Mouse (Mus musculus) lung, adult 2 months (tissue): ENCODE data around the gene Ube2n. TPM values are rescaled to one million over a fixed set of nuclear protein-coding genes. Genes with fewer than 3 reads are reported as not detected.
"Not testable (repeated sequence)": the region's sequence is repeated elsewhere in the genome, so short reads cannot be mapped to it uniquely, and the experiment has no call there.

ENCODE experiments used
- DNase-seq: peaks from one replicate; pipeline ENCODE4 v3.0.0; 2022
- H3K4me1 ChIP-seq: fragments of 200-500 bp; 2 replicates; pipeline ENCODE4 v1.6.1; 2011; ENCODE audit warnings: low read length; ENCODE audit not compliant: control insufficient read depth, insufficient read depth
- H3K4me3 ChIP-seq: fragments of 200-500 bp; replicated peaks from 2 replicates; pipeline ENCODE3; 2011; ENCODE audit warnings: low read depth, mild to moderate bottlenecking, control low read depth, low read length; ENCODE audit errors: extremely low read depth
- CTCF ChIP-seq: fragments of 200-500 bp; IDR thresholded peaks from 2 replicates; pipeline ENCODE4 v1.5.1; 2011; ENCODE audit warnings: mild to moderate bottlenecking, low read length, control low read depth; ENCODE audit not compliant: insufficient read depth
- POLR2A ChIP-seq: fragments of 200-500 bp; IDR thresholded peaks from 2 replicates; pipeline ENCODE4 v1.6.1; 2011; ENCODE audit warnings: low read depth, mild to moderate bottlenecking, control low read depth, low read length, borderline replicate concordance; ENCODE audit errors: extremely low read depth
- WGBS: fragments of 180-500 bp; shearing (Covaris S2); methylation state at CpG from one replicate; pipeline ENCODE4 v1.1.7; 2018; 5-methylcytosine and 5-hydroxymethylcytosine counted together
- polyA plus RNA-seq: library from polyadenylated mRNA; depleted of rRNA; stranded (reverse); fragments of >200 nt; gene quantifications from 2 replicates; pipeline ENCODE4 v1.2.3, GENCODE M21; 2012

Gene Ube2n
- polyA plus RNA-seq, 1 experiment: 41.1 TPM

DNA sequence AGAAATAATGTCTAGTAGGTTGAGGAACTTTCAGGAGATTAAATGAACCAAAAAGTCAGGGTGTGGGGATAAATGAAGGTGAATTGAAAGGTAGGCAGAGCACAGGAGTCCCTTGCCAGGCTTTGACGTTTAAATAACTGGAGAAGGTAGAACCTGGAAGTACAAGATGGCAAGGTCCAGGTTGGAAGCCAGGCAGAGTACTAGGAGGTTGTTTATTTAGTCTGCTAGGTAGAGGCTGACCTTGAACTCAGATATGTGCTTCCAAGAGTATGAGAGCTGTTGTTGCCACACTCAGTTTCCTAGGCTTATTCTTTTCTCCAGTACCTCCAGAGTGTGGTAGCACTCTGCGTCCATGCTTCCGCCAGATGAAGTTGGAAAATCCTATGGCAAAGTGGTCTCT lies 24.9 kb downstream of the Ube2n start:
- H3K4me1 ChIP-seq: no peaks in the 10 kb centered on the region
- WGBS: 81% methylated on average over 3 of the region's 3 CpGs
- no peak for DNase-seq
- no peak overlapping the region for H3K4me3 ChIP-seq
- TF ChIP-seq POLR2A (no peak), CTCF (no peak)

DNA sequence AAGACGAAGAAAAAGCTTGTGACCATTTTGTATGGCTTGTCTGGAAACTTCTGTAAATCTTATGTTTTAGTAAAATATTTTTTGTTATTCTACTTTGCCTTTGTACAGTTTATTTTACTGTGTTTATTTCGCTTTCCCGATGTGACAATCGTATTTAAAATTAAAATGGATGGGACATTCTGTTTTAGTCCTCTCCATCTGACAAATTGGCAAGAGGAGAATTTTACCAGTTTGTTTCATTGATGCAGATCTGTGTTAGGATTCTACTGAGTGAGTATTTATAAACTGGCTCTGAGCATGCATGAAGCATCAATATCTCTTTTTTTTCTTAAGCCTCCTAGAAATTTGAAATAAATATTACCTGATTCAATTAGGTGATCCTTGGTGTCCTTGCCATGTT lies 28.0 kb downstream of the Ube2n start:
- Histone ChIP-seq H3K4me1 (no peaks in the 10 kb centered on the region; the same call in 1 of the 2 replicates), H3K4me3 (no peak overlapping the region)
- TF ChIP-seq POLR2A: no peak
- 73% methylated on average over 4 of the region's 4 CpGs for WGBS
- DNase-seq: no peak

DNA sequence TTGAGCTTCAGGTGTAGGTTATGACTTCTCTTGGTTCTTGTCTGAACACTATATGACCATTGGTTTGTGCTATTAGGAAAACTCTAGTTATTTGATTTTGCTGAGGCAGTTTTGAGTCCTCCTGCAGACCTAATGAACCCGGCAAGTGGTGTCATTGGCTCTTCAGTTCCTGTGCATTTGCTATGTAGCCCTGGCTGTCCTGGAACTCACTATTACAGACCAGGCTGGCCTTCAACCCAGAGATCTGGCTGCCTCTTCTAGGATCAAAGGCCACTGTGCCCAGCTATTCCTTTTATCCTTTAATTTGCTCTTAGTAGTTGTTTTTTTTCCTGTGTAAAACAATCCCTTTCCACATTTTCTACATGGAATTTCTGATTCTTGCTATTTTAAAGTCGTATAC lies 28.4 kb downstream of the Ube2n start:
- DNase-seq: no peak
- TF ChIP-seq POLR2A (no peak), CTCF (no peak)
- peaks cover 4% of the 10 kb centered on the region; the same call in 1 of the 2 replicates for H3K4me1 ChIP-seq
- WGBS: 81% methylated on average over 2 of the region's 2 CpGs
- no peak overlapping the region for H3K4me3 ChIP-seq

DNA sequence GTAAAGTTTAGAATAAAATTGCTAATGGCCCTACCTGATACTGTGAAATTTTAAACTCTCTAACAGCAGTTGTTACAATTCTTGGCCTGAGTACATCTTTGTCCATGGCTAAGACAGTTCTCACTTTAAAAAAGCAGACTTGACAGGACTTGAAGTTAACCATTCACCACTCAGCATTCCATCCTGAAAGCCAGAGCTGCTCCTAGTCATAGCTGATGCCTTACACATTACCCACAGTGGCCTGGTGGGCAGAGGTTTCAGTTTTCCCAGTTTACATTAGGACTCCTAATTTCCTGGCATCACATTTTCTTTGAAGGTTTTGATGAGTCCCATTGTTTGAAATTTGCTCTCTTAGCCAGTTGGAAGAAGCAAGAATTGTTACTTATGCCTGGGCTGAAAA lies 29.1 kb downstream of the Ube2n start:
- peaks cover 4% of the 10 kb centered on the region; the same call in 1 of the 2 replicates for H3K4me1 ChIP-seq
- no peak overlapping the region for H3K4me3 ChIP-seq
- TF ChIP-seq POLR2A: no peak
- no peak for TF ChIP-seq CTCF
- no peak for DNase-seq

DNA sequence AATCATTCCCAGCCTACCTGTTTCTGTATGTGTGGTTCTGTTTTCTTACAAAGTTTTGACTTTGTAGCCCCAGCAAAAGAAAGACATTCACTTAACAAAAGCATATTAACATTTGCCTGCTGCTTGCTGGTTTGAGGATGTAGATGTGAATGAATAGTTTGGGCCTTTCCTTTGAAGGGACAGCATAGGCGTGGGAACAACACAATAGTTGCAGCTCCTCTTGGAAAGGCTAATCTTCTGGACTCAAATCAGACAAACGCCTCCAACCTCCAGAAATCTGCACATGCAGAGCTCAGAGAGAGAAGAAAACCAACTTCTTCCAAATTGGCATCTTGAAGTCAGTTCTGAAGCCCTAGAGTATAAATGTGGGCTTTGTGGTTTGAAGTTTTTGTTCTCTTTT lies 29.7 kb downstream of the Ube2n start:
- Histone ChIP-seq H3K4me3 (no peak overlapping the region), H3K4me1 (peaks cover 4% of the 10 kb centered on the region; the same call in 1 of the 2 replicates)
- TF ChIP-seq CTCF (no peak), POLR2A (no peak)
- 68% methylated on average over 2 of the region's 2 CpGs for WGBS
- no peak for DNase-seq

DNA sequence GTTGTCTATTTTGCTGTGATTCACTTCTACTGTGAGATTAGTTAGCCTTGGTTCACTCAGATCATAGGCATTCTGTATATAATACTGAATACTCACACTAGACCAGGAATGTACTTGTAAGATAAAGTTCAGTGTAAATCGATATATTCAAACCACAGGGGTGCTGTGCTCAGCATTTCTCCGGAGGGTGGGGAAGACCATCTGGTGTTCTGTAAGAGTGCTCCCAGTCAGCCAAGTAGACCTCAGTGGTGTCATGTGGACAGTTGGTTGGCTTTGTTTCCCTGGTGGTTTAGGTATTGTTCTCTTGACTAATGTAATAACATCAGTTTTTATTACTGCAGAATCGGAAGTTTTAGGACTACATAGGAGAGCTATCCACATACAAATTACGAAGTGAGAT lies 30.1 kb downstream of the Ube2n start:
- no peak for TF ChIP-seq CTCF
- no peak for TF ChIP-seq POLR2A
- DNase-seq: no peak
- H3K4me3 ChIP-seq: no peak overlapping the region
- WGBS: 63% methylated on average over 4 of the region's 4 CpGs
- peaks cover 4% of the 10 kb centered on the region; the same call in 1 of the 2 replicates for H3K4me1 ChIP-seq

DNA sequence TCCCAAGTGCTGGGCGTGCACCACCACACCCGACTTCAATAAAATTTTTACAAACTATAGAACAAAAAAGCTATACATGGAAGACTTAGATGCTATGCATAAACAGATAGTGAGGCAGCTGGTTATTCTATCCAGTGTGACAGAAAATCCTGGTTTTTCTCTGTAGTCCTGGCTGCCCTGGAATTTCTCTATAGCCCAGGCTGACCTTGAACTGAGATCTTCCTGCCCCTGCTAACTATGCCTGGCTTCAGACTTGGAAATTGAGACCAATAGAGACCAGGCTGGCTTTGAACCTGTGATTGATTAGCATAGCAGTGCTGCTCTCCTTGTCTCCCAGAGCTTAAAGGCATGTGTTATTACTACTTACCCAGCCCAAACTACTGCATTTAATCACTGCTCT lies 31.2 kb downstream of the Ube2n start:
- DNase-seq: no peak
- TF ChIP-seq POLR2A (no peak), CTCF (no peak)
- WGBS: 94% methylated on average over 2 of the region's 2 CpGs
- H3K4me3 ChIP-seq: no peak overlapping the region
- peaks cover 4% of the 10 kb centered on the region; the same call in 1 of the 2 replicates for H3K4me1 ChIP-seq

DNA sequence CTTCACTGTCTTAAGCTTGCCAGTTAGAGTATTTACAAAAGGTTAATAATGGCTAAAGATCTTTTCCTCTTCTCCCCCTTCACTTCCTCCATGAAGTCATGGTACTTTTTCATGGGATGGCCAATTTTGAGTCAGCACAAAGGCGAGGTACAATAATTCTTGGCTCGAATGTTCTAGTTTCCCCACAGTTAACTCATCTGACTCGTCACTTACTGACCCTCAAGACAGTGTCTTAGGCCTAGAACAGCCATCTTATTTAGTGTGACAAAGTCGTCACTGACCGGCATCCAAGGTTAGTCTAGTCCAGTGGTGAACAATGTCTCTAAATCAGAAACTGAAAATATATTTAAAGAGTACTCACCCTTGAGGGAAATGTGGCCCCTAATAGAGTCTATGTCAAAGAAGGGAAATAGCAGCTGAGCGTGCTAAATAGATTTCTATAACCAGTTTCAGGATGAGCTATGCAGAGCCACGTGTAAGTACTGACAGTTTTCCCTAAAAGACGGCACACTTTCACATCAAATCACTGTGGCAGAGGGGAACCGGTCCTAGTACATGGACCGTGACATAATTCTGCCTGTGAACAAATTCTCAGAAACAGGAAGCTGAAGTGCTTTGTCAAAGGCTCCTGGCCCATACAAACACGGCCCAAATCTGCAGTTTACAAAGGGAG lies 33.3 kb downstream of the Ube2n start:
- no peak for TF ChIP-seq POLR2A
- TF ChIP-seq CTCF: no peak
- WGBS: 49% methylated on average over 11 of the region's 11 CpGs
- no peak for DNase-seq

DNA sequence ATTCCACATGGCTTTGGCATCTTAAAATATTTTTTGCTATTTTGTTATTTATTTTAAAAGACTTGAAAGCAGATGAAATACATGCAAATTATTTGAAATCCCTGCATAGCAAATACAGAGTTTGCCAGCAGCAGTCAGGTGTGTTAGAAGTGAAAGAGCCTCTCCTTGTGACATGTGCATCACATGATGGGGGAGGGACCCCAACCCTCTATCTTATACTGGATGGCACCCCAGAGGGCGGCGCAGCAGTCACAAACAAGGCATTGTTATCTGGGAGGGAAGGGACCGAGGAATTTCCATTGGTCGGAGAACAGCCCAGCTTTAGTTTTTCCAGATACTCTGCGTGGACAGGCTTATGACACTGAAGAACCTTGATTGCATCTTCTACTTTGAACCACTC lies 34.1 kb downstream of the Ube2n start:
- not testable (repeated sequence) for DNase-seq

More for the DNA sequence above, 33.3 kb downstream of the Ube2n start:
- no peak overlapping the region for H3K4me3 ChIP-seq
- H3K4me1 ChIP-seq: peaks cover 4% of the 10 kb centered on the region; the same call in 1 of the 2 replicates

DNA sequence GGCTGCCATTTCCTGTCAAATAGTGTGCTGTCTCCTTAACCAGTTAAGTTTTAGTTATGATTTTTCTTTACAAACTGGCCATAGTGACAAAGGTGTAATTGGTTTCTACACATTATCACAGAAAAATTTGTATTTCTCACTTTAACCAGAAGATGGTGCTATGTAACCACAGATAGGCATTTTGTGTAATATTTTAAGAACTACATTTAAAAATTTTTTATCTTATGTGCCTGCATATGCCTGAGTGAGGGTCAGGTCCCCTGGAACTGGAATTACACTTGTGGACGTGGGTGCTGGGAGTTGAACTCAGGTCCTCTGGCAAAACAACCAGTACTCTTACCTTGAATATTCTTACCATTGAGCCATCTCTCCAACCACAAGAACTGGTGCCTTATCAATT lies 35.6 kb downstream of the Ube2n start:
- TF ChIP-seq POLR2A: no peak
- peak; percentile 55; the same call in 1 of the 2 replicates for TF ChIP-seq CTCF
- Histone ChIP-seq H3K4me3 (no peak overlapping the region), H3K4me1 (peaks cover 6% of the 10 kb centered on the region)
- WGBS: 77% methylated on average over 1 of the region's 1 CpGs
- DNase-seq: no peak

More for the DNA sequence above, 34.1 kb downstream of the Ube2n start:
- H3K4me1 ChIP-seq, H3K4me3 ChIP-seq: not testable (repeated sequence)
- 79% methylated on average over 5 of the region's 5 CpGs for WGBS
